Mouse (Mus musculus) large intestine, adult 2 months (tissue): ENCODE results near the gene Mtch1. TPM values are rescaled to one million over a fixed set of nuclear protein-coding genes. Genes with fewer than 3 reads are reported as not detected.
A peak's percentile ranks its signal among the peaks of the same experiment; 100 is the strongest.
"Not testable (repeated sequence)": the region's sequence is repeated elsewhere in the genome, so short reads cannot be mapped to it uniquely, and the experiment has no call there.

Experiments
- DNase-seq: peaks from one replicate; pipeline ENCODE4 v3.0.0-alpha.2; 2012; ENCODE audit warnings: low read depth, low spot score
- WGBS: fragments of 180-500 bp; shearing (Covaris S2); methylation state at CpG from one replicate; pipeline ENCODE4 v1.1.7; 2018; 5-methylcytosine and 5-hydroxymethylcytosine counted together
- polyA plus RNA-seq: library from polyadenylated mRNA; depleted of rRNA; stranded (reverse); fragments of >200 nt; gene quantifications from 2 replicates; pipeline ENCODE4 v1.2.3, GENCODE M21; 2012

Mtch1 gene
- polyA plus RNA-seq, 1 experiment = 263 TPM

DNA sequence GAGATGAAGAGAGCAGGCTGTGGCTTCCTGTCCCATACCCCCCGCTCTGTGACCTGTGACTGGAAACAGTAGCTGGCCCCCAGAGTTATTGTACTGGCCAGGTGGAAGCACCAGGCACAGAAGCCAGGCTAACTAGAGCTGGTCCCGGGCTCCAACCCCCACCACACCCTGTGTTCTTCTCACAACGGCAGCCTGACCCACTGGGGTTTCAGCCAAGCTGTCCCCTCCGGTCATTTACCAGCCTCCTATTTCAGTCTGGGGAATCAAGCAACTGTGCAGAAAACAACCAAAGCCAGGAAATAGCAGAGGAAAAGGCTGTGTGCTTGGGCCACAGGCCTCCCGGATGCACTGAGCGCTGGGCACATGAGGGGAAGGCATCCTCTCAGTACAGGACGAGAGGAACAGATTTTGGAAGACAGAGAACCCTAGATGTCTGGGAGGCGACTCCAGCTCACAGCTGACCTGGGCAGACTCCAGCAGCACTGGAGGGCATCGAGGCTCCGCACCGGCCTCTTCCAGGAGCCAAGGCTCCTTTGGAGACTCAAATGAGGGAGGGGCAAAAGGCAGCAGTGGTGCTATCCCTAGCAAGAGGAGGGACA, 8.5 kb downstream of the Mtch1 start:
- 77% methylated on average over 11 of the region's 11 CpGs for WGBS
- no peak for DNase-seq

DNA sequence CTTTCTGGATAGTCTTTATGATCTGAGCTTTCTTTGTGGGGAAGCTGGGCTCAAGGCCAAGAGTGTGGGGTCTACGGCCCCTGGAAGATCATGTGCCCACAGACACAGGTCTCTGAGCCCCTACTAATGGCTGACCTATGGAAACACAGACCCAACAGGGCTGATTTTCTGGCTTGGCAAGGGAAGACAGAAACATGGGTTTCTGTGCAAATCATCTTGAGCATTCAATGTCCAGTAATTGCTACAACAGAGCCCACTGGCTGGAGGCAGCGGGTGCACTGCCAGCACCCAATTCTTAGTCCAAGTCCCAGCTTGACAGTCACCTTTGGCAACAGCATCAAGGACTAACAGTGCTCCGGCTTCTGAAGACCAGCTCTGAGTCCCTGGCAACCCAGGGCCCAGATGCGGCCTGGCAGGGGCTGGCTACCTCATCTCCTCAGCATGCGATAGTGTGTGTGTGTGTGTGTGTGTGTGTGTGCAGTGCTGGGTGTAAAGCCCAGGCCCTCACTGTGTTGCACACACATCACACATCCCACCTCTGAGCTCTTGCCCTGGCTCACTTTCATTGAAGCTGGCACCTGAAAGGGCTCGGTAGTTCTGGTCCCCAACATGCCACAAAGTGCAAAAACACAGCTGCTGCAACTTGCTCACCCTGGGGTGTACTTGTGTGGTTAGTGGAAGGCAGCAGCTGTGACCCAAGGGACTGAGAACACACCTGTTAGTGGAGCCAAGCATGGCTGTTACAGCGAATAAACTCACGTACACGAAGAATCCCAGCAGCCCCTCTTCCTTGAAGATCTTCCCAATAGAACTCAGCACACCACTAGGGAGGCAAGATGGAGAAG, 9.5 kb downstream of the Mtch1 start:
- 88% methylated on average over 9 of the region's 9 CpGs for WGBS
- no peak for DNase-seq

DNA sequence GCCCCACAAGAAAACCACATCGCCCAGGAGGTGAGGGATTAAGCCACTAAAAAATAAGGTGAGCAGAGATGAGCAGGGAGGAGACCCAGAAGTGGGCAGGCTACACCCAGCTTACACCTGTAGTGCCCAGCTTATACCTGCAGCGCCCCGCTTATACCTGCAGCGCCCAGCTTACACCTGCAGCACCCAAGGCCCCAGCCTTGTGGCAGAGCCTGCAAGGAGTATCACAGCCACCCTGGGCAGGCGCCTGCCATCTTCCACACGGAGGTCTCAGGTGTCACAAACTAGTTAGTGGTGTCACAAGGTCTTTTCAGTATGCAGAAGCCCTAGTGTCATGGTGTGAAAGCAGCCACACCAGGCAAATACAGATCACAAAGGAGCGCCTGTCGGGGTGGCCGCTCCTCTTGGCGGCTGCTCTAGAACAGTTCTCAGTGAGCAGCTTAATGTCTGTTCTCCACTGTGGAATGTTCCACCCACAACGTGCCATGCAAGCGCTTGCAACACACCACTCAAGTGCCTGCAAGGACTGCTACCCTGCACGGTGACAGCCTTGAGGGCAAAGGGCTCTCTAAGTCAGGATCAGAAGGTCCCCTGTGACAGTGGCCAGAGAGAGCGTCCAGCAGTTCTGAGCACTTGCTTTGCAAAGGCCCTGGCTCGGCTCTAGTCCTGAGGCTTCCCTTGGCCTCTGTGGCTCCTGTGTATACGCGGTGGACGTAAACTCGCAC, 11.3 kb downstream of the Mtch1 start:
- DNase-seq = no peak
- WGBS = 91% methylated on average over 19 of the region's 19 CpGs

DNA sequence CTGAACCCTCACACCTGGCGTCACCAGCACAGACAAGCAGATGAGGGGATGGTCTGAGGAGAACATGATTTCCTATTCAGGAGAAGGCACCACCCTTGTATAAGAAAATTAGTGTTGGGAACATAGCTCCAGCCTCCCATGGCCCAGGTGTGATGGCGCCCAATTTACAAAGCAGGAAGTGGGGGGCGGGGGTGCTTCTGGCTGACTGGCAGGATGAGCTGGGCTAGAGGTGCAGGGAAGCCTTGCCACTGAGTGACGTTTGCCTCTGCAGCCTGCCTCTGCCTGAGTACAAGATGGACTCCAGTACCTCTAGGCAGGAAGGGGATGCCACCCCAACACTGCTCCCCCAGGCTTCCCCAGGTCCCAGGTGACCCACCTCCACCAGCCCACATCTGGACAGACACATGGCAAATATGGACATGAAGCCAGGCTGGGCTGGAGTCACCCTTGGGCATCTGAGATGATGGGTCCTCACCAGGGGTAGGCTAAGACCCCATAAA, 15.5 kb downstream of the Mtch1 start:
- no peak for DNase-seq
- WGBS = 82% methylated on average over 4 of the region's 4 CpGs

DNA sequence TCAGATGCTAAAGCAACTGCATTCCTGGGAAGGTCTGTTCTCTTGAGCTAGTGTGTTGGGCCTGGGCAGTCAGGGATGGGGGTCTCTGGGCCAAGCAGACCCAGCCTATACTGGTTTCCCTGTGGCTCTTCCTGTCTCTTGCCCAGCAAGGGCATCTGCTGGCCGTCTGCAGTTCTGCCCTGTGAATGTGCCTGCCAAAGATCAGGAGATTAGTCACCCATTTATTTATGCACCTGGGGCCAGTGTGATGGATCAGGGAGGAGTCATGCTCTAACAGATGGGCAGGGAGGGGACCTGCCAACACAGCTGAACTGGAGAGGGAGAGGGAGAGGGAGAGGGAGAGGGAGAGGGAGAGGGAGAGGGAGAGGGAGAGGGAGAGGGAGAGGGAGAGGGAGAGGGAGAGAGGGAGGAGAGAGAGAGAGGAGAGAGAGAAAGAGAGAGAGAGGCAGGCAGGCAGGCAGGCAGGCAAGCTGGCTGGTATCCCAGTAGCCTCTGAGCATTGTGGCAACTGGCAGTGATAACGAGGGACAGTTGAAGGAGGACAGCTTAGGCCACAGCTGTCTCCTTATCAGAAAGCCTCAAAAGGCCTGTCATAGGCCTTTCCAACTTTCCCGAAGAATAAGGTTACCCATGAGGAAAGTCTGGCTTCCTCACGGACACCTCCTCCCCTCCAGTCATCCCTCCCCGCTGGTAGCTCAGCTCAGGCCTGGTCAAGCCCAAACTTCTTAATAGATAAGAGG, 16.9 kb downstream of the Mtch1 start:
- WGBS = 27% methylated on average over 5 of the region's 5 CpGs
- no peak for DNase-seq

DNA sequence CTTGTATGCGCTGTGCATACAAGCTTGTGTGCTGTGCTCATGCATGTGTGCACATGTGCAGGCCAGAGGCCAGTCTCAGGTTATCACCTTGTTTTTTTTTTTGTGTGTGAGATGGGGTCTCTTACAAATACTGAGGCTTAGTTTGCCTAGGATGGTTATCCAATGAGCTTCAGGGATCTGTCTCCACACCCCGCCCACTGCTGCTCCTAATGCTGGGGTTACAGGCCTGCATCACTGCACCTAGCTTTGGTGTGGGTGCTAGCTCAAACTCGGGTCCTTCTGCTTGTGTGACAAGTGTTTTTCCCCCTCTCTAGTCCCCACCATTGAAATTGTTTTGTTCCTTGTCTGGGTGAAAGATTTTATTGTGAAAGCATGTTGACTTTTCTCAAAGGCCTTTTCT, 17.5 kb downstream of the Mtch1 start:
- no peak for DNase-seq
- WGBS = 72% methylated on average over 3 of the region's 3 CpGs

DNA sequence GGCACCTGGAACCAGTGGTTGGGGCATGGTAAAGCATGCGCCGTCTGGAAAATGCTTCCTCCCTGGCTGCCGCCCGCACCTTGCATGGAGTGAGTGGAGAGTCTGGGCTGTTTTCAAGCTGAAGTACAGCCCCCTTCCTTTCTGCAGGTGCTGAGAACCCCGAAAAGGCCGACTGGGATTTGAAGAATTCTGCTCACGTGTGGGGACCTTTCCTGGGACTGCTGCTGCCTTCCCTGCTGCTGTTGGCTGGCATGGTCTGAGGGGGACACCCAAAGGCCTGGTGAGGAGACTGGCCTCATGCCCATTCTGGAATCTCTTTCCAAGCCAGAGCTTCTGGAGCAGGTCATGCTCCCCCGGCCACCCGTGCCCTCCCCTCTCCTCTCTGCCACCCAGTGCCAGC, 20.0 kb downstream of the Mtch1 start:
- no peak for DNase-seq
- 85% methylated on average over 9 of the region's 9 CpGs for WGBS

DNA sequence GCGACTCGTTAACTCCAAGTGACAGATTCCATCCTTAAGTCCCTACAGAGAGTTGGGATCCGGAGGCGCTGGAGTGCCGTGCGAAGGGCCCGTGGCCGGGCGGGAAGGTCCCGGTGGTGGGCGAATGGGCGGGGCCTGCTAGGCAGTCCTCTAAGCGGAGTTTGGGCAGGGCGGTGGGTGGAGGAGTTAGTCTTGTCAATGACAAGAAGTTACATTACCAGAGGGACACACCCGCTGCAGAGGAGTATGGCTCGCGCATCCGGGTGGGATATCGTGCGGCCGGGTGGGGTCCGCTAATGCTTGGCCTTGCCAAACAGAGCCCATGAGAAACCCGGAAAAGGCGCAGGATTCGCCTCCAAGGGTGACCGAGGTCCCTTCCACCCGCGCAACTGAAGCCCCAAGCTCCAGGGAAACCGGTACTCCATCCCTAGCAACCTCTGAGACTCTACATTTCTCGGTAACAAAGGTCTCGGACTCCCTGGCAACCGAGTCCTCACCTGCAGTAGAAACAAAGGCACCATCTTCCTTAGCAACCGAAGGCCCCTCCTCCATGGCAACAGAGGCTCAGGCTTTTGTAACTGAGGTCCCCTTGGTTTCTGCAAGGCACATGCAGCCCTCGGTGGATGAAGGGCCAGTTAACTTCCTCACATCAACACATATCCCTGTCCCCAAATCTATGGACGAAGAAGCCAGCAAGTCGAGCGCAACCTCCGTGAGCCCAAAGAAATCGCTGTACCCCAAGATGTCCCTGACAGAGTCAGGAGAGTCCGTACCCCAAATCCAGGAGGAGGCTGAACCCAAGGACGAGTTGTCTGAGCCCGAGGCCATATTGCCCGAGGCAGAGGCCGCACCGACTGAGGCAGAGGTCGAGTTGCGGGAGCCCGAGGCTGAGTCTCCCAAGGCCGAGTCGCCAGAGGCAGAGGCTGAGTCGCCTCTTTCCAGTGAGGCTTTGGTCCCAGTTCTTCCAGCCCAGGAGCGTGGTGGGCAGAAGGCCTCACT, 20.9 kb downstream of the Mtch1 start:
- 39% methylated on average over 52 of the region's 52 CpGs for WGBS
- DNase-seq = no peak

DNA sequence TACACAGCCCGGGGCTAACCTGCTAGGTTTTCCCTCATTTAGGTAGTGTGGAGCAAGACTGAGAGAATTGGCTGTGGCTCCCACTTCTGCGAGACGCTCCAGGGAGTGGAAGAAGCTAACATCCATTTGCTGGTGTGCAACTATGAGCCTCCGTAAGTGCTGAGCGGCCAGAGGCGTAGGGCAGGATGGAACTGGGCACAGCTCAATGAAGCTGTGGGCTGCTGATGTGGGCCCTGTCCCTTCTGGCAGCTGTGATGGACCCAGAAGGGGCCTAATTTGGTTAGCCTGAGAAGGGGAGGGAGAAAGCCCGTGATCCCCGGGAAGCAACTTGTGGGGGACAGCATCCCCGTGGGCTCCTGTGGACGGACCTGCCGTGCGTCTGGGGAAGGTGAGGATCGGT, 21.9 kb downstream of the Mtch1 start:
- DNase-seq = no peak
- 86% methylated on average over 13 of the region's 13 CpGs for WGBS

DNA sequence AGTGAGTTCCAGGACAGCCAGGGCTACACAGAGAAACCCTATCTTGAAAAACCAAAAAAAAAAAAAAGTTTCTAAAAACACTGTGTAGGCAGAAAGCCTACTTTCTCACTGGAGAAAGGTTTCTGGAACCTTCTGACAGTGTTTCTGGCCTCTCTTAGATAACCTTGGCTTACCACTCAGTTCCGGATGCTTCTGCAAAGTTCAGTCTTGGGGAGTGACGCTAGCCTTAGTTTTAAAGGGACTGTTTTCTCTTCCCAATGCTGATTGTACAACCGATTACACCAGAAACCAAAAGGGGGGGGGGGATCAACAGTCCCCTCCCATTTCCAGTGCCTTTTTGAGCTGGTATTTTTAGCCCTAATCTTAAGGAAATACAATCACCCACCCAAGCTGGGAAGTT, 24.1 kb downstream of the Mtch1 start:
- no peak for DNase-seq
- WGBS = 93% methylated on average over 3 of the region's 3 CpGs

DNA sequence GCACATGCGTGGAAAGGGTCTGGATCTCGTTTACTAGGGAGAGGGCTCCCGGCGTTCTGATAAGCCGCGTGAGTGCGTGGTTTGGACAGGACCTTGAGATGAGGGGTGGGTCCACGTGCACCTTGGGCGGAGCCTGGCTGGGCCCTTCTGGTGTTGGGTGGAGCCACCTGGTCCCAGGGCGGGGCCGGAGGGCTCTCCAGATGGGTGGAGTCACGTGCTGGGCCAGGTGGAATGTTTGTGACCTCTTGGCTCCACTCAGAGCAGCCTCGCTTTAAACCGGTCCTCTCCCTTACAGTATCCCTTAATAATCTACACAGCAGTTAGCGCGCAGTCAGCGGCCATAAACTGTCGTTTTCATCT, 25.2 kb downstream of the Mtch1 start:
- WGBS = 25% methylated on average over 18 of the region's 18 CpGs
- DNase-seq = peak; percentile 78

DNA sequence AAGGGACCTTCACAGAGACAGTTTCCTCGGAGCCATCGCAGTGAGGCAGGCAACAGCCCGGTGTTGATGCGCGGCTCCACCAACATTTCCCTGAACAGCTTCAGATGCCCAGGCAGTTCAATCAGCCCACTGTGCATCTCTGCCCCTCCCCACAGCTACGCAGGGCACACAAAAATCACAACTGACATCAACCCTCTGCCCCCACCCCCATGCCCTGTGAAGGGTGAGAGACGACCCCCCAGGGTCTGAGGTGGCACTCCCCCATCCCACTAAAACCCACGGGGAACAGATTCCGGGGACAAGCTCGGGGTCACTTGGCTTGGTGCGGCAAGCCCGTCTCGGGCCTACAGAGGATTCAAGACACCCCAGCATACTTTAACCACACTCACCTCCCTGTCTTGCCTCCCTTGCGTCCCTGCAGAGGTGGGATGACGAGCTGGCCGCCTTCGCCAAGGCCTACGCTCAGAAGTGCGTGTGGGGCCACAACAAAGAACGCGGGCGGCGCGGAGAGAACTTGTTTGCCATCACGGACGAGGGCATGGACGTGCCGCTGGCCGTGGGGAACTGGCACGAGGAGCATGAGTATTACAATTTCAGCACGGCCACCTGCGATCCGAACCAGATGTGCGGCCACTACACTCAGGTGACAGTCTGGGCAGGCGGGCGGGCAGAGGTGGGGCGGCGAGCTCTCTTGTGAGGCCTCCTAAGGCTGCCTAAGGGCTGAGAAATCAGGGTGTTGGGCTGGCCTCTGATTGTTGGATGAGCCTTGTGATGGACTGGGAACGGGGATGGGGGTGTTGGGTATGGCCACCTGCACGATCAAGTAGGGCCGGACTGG, 25.8 kb downstream of the Mtch1 start:
- no peak for DNase-seq
- WGBS = 46% methylated on average over 41 of the region's 41 CpGs

DNA sequence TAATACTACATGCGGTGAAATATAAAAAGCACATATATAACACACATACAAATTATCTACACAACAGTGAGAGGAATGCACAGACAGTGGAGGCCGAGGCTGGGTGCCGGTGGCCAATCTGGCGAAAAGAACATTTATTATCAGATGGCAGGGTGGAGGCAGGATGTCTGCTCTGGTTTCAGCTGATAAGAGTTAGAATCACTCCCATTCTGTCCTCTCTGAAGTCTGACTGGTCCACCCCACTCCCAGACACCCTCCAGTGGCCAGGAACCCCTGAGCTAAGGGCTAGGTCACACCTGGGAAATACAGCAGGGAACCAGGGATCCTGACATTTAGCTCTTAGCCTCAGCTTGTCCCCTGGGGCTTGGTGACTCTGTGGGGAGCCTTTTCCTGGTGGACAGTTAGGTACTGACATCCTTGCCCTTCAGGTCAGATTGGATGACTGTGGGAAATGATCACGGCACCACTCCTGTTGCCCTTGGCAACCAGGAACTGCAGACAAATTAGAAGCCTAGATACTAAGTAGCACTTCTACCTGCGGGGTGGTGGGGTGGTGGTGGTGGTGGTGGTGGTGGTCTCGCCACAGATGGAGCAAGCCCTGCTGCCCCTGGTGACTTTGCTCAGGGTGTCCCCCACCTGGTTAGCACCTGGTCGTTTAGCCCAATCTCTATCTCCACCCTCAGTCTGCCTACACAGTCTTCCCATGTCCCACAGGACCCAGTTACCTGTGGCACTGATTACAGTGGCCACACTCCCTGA, 27.7 kb downstream of the Mtch1 start:
- DNase-seq = no peak
- WGBS = 47% methylated on average over 8 of the region's 8 CpGs

DNA sequence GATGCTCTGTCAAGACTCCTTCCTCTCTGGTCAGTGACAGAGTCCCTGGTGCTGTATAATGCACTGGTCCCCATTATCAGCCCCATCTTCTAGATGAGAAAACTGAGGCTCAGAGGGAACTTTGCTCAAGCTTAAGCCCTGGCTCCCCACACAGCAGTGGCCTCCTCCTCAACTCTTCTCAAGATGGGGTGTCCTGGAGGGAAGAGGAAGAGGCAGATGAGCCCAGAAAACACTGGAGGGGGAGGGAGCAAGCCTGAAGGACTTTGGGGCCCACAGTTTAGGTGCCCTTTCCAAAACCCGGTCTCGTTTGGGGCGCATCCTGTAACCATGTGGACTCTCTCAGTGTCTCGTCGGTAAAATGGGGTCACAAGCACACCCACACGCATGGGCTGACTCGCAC, 28.3 kb downstream of the Mtch1 start:
- 90% methylated on average over 7 of the region's 7 CpGs for WGBS
- no peak for DNase-seq

DNA sequence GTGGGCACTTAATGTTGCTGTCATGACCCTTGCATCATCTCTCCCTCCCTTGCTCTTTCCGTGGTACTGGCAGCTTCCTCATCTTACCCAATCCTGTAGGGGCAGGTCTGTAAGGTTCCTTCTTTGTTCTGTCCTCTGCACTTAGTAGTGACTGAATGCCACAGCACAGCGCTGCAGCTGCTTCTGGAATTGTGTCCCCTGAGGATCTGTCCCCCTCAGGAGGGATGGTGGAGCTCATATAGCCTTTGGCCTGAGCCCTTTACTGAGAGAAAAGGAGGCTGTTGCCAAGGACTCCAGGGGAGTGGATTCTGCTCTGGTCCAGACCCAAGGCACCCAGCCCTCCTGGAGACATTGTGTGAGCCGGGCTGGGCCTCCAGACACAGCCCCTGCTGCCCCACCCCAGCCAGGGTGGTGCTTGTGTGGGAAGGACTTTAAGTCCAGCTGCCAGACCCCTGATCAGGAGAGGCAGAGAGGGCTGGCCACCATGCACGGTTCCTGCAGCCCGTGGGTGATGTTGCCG, 28.9 kb downstream of the Mtch1 start:
- WGBS = 51% methylated on average over 6 of the region's 6 CpGs
- no peak for DNase-seq

DNA sequence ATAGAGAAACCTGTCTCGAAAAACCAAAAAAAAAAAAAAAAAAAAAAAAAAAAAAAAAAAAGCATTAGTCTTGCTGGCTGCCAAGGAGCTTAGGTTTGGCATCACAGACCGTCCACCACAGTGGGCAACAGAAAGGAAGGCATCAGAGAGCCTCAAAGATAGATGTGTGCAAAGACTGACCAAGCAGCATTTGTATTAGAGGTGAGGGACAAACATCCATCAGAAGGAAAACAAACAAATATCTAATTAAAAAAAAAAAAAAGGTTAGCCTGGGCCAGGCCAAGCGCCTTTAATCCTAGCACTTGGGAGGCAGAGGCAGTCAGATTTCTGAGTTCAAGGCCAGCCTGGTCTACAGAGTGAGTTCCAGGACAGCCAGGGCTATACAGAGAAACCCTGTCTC, 30.4 kb downstream of the Mtch1 start, which contains the start of gene Pi16:
Pi16 (plus strand) TSS at position 301 of the 400 bp plus-strand sequence.
- DNase-seq = not testable (repeated sequence)
- 81% methylated on average over 3 of the region's 3 CpGs for WGBS

DNA sequence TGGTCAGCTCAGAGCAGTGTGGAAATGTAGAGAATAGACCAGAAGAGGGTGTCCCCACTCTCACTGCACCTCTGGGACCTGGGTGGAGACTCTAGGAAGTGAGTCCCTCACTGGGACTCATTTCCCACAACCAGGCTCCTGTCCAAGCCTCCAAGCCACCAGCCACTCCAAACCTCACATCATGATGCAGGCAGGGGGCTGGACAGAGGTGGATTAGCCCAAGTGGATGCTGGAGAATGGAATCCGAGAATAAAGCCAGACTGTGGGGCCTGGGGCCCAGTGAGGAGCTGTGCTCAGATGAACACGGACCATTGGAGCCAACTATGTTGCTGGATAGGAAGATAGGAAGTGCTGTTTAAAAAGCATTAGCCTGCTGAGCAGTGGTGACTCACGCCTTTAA, 30.8 kb downstream of the Mtch1 start:
- WGBS = 84% methylated on average over 3 of the region's 3 CpGs
- no peak for DNase-seq
